Mouse (Mus musculus) Patski (cell line): ENCODE measurements around the gene Stox2. TPM values are rescaled to one million over a fixed set of nuclear protein-coding genes. Genes with fewer than 3 reads are reported as not detected.

ENCODE experiments used
- ATAC-seq: fragments of 100-300 bp; one replicate; pipeline ENCODE4 v1.8.0; 2021
- CTCF ChIA-PET: fragments of 350-600 bp; sonication (Branson Sonifier 250); formaldehyde crosslinking; loops from one replicate; lab custom pipeline; 2022; ENCODE audit warnings: inconsistent platforms; lab: Charles Lee
- POLR2A ChIA-PET: fragments of 350-600 bp; sonication (Branson Sonifier 250); formaldehyde crosslinking; loops from one replicate; lab custom pipeline; 2022; ENCODE audit warnings: antibody characterized with exemption, inconsistent platforms; lab: Charles Lee
- DNase-seq: peaks from one replicate; pipeline ENCODE4 v3.0.0-alpha.2; 2011; ENCODE audit warnings: low read depth, low spot score
- H3K27me3 ChIP-seq: fragments of 371-371 bp; one replicate; pipeline ENCODE4 v1.5.1; 2021
- CTCF ChIP-seq: fragments of 100-300 bp; IDR thresholded peaks from one replicate; pipeline ENCODE4 v1.5.1; 2021
- in situ Hi-C: fragments of 300-500 bp; cut with MboI; formaldehyde crosslinking; loops from 3 replicates; pipeline ENCODE4 v1.11.1; 2018; ENCODE audit warnings: low pct_unique_long_range_greater_than_20kb, mixed read lengths
- polyA plus RNA-seq: library from polyadenylated mRNA; unstranded; gene quantifications from one replicate; pipeline ENCODE4 v1.2.3, GENCODE M21; 2021

The Stox2 gene
- polyA plus RNA-seq, 1 experiment from 2014 or later: 14.7 TPM

DNA sequence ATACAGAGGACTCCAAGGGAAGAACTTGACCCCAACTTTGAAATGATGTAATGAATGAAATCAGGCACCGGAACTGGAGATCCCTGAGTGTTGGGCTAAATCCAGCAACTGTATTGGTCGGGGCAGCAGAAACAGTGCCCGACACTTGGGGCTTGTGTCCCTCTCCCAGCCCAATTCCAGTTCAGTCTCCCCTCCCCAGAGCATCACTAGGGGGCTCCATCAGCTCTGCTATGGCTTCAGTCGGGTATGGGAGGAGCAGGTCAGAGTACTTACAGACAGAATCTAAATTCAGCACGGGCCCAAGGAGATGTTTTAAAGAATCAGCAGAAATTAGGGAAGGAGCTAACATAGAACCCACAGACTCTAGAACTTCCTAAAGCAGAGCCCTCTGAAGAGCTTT, 240.7 kb downstream of the Stox2 start:
- DNase-seq (no peak), ATAC-seq (no peak)
- POLR2A ChIA-PET: no interaction called here
- no peak for TF ChIP-seq CTCF
- in situ Hi-C loops: no loop called here
- no peaks in the 10 kb centered on the region for H3K27me3 ChIP-seq
- CTCF ChIA-PET: interaction anchor here (1.1 kb wide), 2 partner anchors 19 to 166 kb away, joined by 3 to 4 read pairs; no protein-coding TSS in a partner anchor

- no peaks in the 10 kb centered on the region for H3K27me3 ChIP-seq
- POLR2A ChIA-PET: interaction anchor here (0.6 kb wide), 1 partner anchor 22 kb away, joined by 3 read pairs; no protein-coding TSS in a partner anchor
- no peak for TF ChIP-seq CTCF
- CTCF ChIA-PET: interaction anchor here (0.8 kb wide), 1 partner anchor 26 kb away, joined by 4 read pairs; no protein-coding TSS in a partner anchor
- in situ Hi-C loops: no loop called here
- ATAC-seq: no peak
- DNase-seq: no peak
These were observed 249.8 kb downstream of the Stox2 start for GRCm38 (mm10) chr8:47196391-47196790.

DNA sequence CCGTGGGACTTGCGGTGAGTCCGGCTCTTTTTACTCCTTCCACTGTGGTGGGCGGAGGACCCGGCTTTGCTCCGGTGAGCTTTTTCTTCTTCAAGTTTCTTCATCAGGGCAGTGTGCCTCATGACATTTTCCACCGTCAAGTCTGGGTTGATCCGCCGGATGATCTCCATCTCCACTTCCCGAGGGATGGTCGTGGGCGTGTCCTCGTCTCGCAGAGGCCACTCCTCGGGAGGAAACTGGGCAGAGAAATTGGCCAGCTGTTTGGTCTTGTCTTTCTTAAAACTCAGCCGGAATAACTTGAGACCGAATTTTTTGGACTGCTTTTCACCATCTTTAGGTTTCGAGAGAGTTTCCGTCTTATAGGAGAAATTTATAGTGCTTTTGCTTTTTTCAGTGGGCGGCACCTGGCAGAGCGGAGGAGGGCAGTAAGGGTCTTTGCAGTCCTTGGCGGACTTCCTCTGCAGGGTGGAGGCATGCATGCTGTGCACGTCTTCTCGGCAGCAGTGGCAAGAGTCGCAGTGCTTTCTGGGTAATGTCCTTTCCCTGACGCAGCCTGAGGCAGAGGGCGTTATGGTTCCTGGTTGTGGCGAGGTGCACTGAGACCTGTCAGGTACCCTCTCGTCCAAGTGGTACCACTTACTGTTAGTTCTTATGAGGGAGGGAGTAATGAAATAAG, 252.7 kb downstream of the Stox2 start:
- in situ Hi-C loops: no loop called here
- no peak for DNase-seq
- ChIA-PET POLR2A (no interaction called here), CTCF (no interaction called here)
- TF ChIP-seq CTCF: no peak
- H3K27me3 ChIP-seq: no peaks in the 10 kb centered on the region
- no peak for ATAC-seq

DNA sequence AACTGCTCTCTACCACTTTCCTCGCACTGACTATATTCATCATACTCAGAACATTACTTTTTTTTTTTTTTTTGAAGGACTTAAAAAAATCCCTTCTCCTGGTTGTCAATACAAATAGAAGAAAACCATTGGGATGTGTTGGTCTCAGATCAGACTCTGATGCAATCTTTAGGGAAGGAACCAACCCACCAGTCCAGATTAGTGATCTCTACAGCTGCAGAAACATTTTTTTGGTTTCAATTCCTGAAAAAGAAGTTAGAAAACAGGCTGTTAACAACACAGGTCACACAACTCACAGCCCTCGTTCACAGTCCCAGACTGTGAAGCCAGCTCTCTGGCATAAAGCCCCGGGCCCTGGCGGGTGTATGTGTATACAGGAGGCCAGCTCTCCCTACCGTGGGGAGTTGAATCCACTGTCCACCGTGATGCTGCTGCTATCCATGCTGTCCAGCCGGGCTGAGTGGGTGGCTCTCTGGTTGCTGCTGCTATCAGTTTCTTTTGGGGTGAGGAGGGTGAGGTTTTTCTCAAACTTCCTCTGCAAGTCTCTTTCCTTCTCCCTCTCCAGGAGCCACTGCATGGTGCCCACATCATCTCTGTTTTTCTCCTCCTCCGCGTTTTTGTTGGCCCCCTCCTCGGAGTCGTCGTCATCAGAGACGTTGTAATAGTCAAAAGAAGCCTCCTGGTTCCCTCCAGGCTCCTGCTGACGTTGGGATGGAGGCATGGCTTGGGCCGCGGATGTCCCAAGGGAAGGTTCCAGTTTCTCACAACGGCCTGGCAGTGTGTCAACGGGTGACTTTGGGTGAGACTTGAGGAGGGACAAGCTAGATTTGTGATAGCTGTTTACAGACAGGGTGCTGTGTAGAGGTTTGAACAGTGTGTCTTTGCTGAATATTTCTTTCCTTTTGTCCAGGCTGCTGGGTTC, 254.5 kb downstream of the Stox2 start:
- CTCF ChIA-PET: no interaction called here
- in situ Hi-C loops: no loop called here
- POLR2A ChIA-PET: interaction anchor here (0.8 kb wide), 1 partner anchor 36 kb away, joined by 3 read pairs; no protein-coding TSS in a partner anchor
- no peak for DNase-seq
- TF ChIP-seq CTCF: no peak
- no peaks in the 10 kb centered on the region for H3K27me3 ChIP-seq
- no peak for ATAC-seq

GRCm38 (mm10) chr8:47185396-47185795, 260.8 kb downstream of the Stox2 start:
- CTCF ChIA-PET: no interaction called here
- DNase-seq (no peak), ATAC-seq (no peak)
- no peak for TF ChIP-seq CTCF
- POLR2A ChIA-PET: no interaction called here
- no peaks in the 10 kb centered on the region for H3K27me3 ChIP-seq
- in situ Hi-C loops: no loop called here

DNA sequence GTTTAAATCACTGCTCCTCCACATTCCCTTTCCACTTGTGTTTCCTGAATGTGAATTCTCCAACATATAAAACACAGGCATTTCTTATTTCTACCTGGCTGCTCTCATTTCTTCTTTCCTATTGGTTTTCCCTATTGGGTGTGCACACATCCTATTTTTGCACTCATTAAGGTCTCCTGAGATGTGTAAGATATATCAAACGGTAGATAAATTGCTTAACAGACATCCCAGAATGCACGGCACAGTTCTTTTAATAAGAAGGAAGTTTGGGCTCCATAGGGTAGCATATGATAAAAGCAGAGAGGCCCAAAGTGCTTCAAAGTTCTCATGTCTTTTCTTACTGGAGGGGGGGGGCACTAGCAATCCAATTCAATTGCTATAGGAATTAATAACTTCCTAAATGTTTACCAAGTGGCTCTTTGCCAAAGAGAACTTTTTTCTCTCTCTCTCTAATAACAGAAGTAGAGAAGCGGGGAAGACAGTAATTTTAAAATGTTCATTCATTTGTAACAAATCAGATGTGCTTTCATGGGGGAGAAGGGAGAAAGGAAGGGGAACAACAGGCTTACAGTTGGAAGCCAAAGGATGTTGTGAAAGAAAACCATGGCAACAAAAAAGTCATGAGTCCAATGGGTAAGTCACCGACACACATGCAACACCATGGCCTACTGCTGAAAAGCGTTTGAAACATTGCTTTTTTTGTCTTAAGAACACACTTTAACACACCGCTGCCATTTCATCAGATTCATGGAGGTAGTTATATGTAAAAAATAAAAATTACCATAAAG, 263.2 kb downstream of the Stox2 start:
- no peak for TF ChIP-seq CTCF
- DNase-seq: no peak
- no peaks in the 10 kb centered on the region for H3K27me3 ChIP-seq
- no peak for ATAC-seq
- POLR2A ChIA-PET: no interaction called here
- CTCF ChIA-PET: interaction anchor here (0.7 kb wide), 1 partner anchor 13 kb away, joined by 3 read pairs; no protein-coding TSS in a partner anchor
- in situ Hi-C loops: no loop called here

DNA sequence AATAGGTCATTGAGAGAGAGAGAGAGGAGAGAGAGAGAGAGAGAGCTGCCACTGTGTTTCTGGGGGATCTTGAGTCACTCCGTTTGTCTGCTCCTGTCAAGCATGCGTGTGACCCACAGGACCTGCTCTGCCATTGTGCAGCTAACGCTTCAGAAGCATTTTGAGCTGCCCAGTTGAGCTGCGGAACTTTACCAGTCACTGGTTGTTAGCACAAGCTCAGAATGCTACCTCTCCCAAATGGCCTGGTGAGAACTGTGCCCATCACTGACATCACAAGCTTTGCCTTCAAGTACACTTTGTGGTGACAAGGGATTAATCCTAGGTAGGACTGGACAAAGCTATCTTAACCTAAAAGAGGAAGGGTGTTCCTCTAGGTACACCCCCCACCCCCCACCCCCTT, 263.9 kb downstream of the Stox2 start:
- no peaks in the 10 kb centered on the region for H3K27me3 ChIP-seq
- ATAC-seq (no peak), DNase-seq (no peak)
- ChIA-PET CTCF (interaction anchor here (0.7 kb wide), 1 partner anchor 12 kb away, joined by 3 read pairs; no protein-coding TSS in a partner anchor), POLR2A (no interaction called here)
- in situ Hi-C loops: no loop called here
- no peak for TF ChIP-seq CTCF

DNA sequence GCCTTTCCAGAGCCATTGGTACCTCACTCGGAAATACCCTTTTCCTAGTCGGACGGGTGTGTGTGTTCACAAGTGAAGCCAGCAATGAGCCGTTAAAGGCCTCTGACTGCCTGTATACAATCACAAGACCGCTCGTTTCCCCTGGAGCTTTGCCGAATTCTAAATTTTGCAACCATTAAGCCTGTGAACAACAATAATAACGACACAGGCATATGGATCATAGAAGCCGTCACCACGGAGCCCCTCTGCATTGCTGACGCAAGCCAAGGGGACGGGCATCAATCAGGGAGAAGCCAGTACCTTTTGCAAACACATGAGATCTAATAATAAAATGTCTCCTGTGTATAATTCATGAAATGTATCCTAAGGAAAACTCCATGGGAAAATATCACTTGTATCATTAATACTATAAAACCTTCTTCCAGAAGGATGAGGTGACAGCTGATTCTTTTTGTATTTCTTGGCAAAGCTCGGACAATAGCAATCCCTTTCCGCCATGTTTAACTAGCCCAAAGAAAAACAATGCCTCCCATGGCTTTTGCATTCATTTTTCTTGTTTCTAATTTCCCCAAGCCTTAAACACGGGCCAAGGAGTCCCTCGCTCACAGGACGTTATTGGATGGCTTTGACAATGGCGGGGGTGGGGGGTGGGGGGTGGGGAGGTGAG, 265.0 kb downstream of the Stox2 start:
- in situ Hi-C loops: no loop called here
- no peaks in the 10 kb centered on the region for H3K27me3 ChIP-seq
- no peak for TF ChIP-seq CTCF
- no peak for ATAC-seq
- ChIA-PET POLR2A (no interaction called here), CTCF (no interaction called here)
- no peak for DNase-seq

DNA sequence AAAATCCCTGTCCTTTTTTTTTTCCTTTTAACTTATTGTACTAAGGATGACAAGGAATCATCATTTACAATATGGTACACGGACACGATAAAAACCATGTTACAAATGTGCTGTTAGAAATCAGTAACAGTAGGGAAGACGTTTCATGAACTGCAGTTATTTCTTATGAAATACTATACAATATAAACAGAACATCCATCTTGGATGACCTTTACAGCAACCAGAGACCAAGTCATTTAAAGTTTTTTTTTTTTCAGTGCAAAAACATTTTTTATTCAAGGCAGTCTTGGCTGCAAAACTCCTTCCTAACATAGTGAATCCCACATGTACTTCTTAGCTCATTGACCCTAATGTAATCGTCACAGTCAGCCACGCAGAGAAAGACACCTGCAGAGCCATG, 266.0 kb downstream of the Stox2 start:
- ChIA-PET CTCF (no interaction called here), POLR2A (no interaction called here)
- DNase-seq (no peak), ATAC-seq (no peak)
- in situ Hi-C loops: no loop called here
- no peaks in the 10 kb centered on the region for H3K27me3 ChIP-seq
- TF ChIP-seq CTCF: no peak

GRCm38 (mm10) chr8:47178785-47179184, 267.4 kb downstream of the Stox2 start:
- TF ChIP-seq CTCF: no peak
- ATAC-seq: no peak
- CTCF ChIA-PET: no interaction called here
- DNase-seq: no peak
- no peaks in the 10 kb centered on the region for H3K27me3 ChIP-seq
- in situ Hi-C loops: no loop called here
- POLR2A ChIA-PET: no interaction called here
